Mouse (Mus musculus): ENCODE data around the gene Irx3.

DNA sequence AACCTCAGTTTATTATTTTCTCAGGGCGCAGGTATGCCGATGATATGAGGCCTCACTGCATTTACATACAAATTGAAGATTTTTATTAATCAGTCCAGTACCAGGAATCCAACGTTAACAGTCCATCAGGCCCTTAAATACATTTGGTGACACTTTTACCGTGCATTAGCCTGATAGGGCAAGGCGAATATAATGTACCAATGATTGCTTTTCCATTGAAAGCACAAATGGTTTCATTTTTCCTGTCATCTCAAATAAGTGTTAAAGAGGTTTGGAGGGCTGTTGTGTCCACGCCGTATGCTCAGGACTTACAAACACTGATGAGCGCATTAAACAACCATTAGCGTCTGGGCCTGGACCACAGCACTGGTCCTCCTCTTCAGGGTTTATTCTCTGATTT, 25.3 kb upstream of the Irx3 start:
- TF ChIP-seq CTCF (IDR thresholded peaks at IDR 0.05; ENCODE audit: low read depth, low read length): no peak
- TF ChIP-seq POLR2A (IDR thresholded peaks at IDR 0.05; ENCODE audit: borderline replicate concordance, low read depth, low read length): no peak

Data from bone marrow macrophage, adult 2 months (primary cell).